Mouse (Mus musculus): ENCODE measurements around the gene Slc26a9.
A peak's percentile ranks its signal among the peaks of the same experiment; 100 is the strongest.

The Slc26a9 gene

DNA sequence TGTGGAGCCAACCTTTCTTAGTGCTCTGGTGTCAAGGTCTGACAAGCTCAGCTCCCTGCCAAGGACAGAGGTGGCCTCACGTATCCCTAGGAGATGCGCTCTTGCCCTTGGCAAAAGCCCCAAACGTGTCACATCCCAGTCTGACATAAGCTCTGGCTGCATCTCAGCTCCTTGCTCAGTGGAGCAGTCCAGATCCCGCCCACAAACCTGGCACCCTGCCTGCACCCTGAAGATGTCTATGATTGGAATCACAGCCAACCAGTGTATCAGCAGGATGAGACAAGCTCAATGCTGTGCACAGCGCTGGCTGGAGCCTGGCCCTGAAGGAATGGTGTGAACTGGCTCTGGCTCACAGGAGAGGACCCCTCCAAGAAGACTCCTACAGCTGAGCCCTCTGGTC, 6.6 kb upstream of the Slc26a9 start:
- peak in 1 of 2 experiments; percentile 15 for DNase-seq

DNA sequence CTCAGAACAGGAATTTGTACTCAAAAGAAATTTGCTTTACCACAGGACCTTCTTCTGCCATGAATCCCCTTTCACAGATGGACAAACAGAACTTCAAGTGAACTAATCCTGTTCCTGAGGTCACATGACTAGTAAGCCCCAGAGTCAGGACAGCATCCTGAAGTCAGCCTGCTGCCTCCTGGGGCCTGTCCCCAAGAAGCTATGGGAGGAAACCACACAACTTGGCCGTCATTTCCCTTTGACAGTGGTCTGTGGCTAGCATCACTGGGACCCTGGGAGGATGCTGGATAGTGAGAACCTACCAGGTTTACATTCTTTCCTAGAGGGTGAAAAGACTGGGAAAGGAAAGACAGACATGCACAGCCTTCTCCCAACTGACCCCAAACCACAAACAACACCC, 5.1 kb upstream of the Slc26a9 start:
- no peak for DNase-seq

DNA sequence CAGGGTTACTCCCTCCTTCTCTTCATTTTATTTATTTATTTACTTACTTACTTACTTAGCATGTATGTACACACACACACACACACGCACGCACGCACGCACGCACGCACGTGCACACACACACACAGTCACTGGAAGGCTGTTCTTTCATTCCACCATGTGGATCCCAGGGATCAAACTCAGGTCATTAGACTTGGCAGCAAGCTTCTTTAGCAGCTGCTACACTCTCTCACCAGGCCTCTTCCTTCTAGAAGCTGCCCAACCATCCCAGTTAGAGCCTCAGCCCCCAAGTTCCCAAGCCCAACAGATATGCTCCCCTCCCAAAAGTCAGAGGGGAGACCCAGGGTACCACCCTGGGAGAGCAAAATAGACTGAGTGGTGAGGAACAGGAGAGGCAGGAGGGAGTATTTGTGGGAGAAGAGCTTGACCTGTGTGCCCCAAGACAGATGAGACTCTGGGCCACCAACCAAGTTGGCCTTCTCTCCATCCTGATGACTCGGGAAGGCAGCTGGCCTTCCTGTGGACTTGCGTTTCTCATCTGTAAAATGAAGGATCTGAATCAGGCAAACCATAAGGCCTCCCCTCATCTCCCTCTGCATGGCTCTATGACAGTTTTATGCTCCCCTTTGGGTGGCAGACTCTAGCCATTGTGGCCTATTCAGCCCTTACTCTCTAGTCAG, 4.2 kb upstream of the Slc26a9 start:
- no peak for DNase-seq

DNA sequence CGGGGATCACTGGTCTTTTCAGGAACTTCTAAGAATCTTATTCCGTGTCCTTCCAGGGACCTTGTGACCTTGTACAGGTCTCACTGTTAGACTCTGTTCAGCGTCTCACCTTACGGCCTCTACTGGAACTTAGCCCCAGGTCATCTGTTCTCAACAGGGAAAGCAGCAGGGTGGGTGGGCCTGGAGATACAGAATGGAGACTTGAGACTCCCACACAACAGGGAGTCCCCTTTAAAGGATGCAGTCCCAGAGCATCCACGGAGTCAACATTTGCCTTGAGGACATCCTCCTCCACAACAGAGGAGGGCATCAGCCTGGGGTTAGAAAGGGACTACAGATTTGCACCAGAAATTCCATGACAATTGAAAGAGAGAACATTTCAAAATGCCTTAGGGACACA, 1.6 kb downstream of the Slc26a9 start:
- no peak for DNase-seq

DNA sequence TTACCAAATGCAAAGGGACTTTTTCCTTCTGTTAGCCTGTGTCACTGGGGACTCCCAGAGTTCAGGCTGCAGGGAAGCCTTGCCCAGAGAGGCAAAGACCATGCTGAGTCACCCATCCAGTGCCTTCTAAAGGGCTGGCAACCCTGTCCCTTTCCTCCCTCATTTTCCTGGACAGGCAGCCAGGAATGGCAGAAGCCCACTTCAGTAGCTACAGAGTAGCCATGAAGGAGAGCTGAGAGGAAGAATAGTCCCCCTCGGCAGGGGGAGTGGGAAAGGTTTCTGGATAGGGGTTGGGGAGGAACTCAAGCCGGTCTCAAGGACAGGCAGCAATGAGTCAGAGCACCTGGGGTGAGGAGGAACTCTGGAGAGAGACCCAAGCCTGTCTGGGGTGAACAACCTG, 3.9 kb downstream of the Slc26a9 start:
- no peak for DNase-seq

DNA sequence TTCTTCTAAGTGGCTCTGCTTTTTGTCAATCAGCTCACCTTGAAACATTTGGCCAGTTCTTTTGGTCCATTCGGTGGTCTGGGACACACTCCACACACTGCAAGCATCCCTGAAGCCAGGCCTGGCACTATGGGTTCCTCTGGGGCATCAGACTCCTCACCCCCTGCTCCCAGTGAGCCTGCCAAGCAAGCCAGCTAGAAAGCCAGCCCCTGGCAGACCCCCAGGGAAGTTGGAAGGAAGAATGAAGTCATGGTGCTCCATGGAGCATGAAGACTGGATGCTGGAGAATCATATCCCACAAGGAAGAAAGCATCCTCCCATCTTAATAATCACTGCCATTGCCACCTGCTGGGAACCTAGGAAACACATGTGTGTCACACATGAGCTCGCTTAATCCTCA, 4.8 kb downstream of the Slc26a9 start:
- no peak for DNase-seq

GRCm38 (mm10) chr1:131749706-131750545, 6.1 kb downstream of the Slc26a9 start:
- DNase-seq = no peak

DNA sequence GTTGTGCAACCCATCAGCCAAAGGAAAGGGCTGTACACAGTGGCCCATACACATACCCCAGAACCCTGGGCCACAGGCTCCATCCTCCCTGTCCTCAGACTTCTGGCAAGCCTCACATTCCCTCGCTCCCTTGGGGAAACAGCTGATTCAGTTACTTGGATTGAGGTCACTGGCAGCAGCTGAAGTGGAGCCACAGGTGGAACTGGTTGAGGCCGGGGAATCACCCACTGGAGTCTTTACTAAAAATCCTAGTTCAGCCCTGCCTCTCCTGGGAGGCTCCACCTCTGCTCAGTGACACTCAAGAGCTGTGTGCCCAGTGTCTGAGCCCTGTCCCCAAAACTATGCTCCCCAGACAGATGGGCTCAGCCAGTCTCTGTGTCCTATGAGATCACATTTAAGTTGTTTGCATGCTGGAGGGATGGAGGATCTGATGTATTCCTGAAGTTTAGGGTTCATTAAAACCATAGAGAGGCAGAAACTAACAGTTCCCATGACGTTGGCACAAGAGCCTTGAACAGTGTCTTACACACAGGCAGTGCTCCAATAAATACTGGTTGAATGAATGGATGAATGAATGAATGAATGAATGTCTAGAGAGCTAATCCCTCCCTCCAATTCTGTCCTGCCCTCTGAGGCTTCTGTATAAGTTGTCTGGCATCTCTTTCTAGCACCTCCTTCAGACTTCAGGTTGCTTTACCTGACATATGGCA, 7.5 kb downstream of the Slc26a9 start:
- DNase-seq = no peak

GRCm38 (mm10) chr1:131751891-131752311, 8.1 kb downstream of the Slc26a9 start:
- DNase-seq = no peak

DNA sequence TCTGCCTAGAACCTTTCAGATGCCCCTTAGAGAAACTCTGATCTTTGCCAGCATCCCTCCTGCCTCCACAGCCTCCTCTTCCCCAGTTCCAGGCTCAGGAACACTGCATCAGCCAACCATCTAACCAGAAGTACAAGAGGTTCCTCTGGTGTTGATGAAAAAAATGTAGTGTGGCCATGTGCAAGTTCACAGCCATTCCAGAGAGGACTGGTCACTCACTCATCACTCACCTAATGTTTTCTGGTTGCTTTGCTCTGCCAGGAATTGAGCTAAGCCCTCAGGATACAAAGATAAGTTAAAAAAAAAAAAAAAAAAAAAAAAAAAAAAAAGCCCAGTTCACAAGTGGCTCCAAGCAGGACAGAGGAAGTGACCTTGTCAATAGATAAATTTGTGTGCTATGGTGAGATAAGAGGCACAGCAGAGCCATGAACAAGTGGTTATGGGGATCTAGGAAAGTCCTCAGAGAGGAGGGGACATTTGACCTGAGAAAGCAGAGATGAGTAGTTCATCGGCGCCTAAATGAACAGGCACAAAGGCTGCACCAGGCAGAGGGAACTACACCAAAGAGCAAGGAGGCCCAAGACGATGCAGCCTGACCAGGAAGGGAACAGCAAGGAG, 10.5 kb downstream of the Slc26a9 start:
- DNase-seq = no peak

DNA sequence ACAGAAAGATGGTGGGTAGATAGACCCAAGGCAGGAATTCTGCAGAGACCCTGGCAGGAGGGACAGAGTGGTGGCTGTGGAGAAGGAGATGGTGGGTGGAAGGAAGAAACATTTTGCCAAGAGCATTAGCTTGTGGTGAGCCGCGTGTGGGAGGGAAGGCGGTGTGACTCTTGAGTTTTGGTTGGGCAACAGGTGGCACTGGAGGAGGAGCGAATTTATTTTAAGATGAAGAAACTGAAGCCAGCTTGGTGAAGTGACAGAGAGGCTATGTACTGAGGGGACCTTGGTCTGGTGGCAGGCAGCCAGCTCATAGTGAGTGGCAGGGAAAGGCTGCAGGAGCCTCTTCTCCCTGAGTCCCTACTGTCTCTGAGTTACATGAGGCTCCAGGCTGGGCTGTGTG, 11.1 kb downstream of the Slc26a9 start:
- DNase-seq = no peak

GRCm38 (mm10) chr1:131757211-131757610, 13.4 kb downstream of the Slc26a9 start:
- no peak for DNase-seq

- no peak for DNase-seq
Measured at GRCm38 (mm10) chr1:131758796-131759195, 15.0 kb downstream of the Slc26a9 start.

DNA sequence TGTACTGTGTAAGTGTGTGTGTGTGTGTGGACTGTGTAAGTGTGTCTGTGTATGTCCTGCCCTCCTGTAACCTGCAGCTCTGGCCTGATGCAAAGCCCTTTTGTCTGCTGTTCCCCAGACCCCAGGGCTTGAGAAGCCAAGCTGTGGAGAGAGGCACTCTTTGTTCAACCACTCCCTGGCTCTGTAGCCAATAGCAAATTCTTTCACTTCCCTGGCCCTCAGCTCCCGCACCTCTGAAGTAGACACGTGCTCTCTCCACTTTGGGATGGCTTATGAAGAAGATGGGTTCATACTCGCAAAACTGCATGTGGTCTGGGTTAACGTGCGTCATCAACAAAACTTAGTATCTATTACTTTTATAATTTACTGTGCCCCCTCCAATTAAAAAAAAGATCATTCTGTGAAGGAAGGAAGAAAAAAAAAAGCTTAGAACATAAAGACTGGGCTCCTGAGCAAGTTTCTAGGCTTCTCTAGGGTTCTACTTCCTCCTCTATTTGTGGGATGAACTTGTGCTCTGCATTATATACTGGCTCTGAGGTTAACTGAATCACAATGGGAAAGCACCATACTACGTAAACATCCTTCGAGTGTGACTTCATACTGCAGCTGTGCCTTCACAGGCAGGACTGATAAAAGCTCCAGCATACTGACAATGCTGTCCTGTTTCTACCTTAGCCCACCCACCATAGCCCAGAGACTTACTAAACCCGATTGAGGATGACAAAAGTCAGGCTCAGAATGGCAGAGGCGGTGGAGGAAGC, 16.0 kb downstream of the Slc26a9 start:
- DNase-seq = no peak

- DNase-seq = no peak
Measured at GRCm38 (mm10) chr1:131760428-131760820, 16.6 kb downstream of the Slc26a9 start.

- DNase-seq = peak in 1 of 2 experiments; percentile 1
Measured at GRCm38 (mm10) chr1:131761079-131761831, 17.4 kb downstream of the Slc26a9 start.

- DNase-seq = no peak
Measured at GRCm38 (mm10) chr1:131763683-131764082, 19.9 kb downstream of the Slc26a9 start.

DNA sequence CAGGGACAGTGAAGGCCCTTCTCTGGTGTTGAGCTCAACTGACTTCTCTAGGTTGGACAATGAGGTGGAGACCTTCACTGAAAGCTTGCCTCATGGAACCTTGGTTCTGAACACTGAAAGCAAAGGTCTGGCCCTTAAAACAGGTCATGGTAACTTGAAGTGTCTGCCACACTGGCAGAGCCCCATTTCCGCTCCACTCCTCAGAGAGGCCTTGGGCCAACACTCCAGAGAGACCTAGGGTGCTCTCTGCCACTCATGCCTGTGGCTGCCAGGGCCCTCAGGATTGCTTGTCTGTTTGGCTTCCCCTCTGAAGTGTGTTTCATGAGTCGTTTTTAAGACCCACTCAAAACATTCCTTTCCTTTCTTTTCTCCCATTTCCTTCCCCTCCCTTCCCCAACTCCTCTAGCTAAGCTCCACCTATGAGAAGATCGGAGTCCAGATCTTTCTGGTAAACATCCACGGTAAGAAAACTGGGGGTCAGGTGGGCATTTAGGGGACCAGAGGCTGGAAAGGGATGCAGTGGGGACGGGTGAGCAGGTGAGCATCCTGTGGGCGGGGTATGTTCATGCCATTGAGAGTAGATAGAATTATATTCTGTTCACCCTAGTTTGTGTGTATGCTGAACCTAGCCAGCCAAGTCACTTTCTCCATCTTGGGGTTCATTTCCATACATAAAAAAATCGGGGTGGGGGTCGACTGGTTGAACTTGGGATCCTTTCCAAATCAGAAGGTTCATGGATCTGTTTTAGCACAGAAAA, 20.9 kb downstream of the Slc26a9 start:
- no peak for DNase-seq

- peak; percentile 38 to 39 for DNase-seq
Measured at GRCm38 (mm10) chr1:131765357-131766001, 21.7 kb downstream of the Slc26a9 start.

DNA sequence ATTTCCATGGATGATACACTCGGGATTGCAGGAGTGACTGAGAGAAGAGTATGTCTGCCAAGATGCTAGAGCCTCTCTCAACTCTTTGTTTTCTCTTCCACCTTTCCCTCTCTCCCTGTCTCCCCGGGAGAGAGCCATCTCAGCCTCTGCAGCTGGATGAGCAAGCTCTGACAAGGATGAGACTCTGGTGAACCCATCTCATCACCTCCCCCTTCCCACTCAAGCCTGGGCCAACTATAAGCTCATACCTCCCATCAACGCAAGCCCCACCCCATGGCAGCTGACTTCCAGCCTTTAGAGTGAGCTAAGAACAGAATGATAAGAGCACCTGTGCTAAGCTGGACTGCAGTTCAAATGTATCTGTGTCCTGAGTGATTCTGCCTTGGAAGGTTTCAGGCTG, 25.5 kb downstream of the Slc26a9 start:
- no peak for DNase-seq
